Mouse (Mus musculus) T-helper 1 cell (primary cell): Measurements from ENCODE around the gene Pitpnm1.
"Not testable (repeated sequence)": the region's sequence is repeated elsewhere in the genome, so short reads cannot be mapped to it uniquely, and the experiment has no call there.

Experiments
- in situ Hi-C: fragments of 300-600 bp; cut with MboI, MseI; formaldehyde crosslinking; loops from one replicate; pipeline ENCODE4 v1.15.1; 2025; ENCODE audit warnings: high pct_unique_total_duplicates

Gene Pitpnm1

GRCm38 (mm10) chr19:4117006-4117405 lies 17.2 kb downstream of the Pitpnm1 start:
- in situ Hi-C loops, result no loop called here

DNA sequence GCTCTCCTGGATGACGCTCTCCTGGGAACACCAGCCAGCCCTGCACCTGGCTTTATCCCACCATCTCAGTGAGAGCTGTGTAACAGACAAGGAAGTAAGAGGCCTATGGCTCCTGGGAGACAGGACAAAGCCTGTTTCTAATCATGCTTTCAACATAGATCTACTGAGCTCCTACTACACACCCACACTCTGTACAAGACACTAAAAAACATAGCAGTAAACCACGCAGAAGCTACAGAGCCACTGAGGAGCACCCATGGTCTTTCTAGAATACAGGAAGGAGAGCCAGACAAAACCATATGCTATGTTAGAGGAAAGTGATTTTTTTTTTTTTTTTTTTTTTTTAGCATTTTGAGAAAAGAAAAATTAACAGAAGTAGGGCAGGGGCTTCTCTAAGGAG lies 18.6 kb downstream of the Pitpnm1 start:
- in situ Hi-C loops, result no loop called here

- in situ Hi-C loops, result no loop called here
These were observed 20.1 kb downstream of the Pitpnm1 start for GRCm38 (mm10) chr19:4119716-4120487.

DNA sequence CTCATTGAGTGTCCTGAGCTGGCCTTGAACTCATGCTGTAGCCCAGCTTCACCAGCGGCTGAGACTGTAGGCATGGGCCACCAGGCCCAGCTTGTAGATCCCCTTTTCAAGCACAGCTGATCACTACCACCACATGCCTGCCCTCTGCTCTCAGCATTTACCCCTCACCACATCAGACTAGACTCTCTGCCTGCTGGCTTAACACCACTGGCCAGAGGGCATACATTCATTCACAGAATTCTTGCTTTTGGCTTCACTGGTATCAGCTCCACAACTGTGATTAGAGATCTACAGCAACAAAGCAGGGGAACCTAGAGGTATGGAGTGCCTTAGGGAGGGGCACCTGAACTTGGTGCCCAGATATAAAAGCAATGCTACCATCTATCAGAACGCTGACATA lies 20.7 kb downstream of the Pitpnm1 start:
- in situ Hi-C loops, result no loop called here

DNA sequence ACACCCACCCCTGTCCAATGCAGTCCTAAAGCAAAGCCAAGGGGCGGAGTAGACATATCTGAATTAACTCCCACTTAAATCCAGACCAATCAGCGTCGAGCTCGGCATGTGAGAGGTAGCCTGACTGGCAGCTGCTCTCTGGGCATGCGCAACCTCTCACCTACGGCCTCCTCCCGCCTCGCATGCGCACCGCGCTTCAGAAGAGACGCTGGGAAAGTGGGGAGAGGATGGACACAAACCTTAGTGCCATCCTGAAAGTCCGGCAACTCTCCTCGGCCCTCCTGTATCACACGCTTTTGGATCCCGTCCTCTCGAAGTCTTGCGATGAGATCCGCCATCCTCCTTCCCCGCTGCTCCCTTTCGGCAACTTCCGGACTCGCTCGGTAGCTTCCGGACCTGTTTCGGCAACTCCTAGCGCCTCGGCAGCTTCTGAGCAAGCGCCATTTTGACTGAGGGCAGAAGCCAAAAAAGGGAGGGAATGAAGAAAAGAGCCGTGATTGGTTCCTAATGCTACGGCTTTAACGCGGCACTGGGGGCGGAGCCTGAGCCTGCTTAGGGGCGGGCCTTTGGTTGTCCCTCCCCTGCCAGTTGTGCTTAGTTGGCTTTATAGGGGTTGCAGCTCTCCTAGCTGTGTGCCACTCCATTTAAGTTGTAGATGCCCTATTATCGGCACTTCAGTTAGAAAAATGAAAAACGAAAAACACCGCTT lies 21.5 kb downstream of the Pitpnm1 start:
- in situ Hi-C loops, result no loop called here

GRCm38 (mm10) chr19:4121896-4122295 lies 22.1 kb downstream of the Pitpnm1 start:
- in situ Hi-C loops, result not testable (repeated sequence)

GRCm38 (mm10) chr19:4122411-4123370 lies 22.9 kb downstream of the Pitpnm1 start:
- in situ Hi-C loops, result no loop called here

DNA sequence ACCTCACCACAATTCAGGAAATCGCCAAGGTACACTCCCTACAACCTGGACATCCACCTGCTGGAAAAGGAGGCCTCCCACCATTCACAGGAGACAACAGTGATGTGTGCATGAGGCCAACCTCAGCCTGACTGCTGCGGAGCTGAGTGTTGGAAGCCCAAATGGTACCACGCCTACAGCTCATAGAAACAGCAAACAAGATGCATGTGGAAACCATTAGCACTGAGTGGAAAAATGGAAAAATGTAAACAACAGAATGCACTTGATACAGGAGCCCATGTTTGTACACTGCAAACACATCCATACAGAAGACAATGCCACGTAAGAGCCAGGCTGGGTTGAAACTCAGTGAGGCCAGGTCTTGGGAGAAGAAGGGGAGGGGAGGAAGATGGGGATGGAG lies 24.6 kb downstream of the Pitpnm1 start:
- in situ Hi-C loops, result no loop called here

DNA sequence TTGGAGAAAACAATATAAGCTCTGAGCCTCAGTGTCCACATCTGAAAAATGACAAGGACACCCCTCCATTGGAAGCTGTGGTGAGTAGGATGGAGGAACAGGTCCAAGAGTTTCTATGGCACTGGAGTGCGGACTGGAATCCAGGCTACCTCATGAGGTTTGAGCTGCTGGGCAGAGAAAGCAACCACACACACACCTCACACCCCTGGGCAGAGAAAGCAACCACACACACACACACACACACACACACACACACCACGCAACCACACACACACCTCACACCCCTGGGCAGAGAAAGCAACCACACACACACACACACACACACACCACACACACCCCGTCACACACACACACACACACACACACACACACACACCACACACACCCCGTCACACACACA lies 25.5 kb downstream of the Pitpnm1 start:
- in situ Hi-C loops, result not testable (repeated sequence)

DNA sequence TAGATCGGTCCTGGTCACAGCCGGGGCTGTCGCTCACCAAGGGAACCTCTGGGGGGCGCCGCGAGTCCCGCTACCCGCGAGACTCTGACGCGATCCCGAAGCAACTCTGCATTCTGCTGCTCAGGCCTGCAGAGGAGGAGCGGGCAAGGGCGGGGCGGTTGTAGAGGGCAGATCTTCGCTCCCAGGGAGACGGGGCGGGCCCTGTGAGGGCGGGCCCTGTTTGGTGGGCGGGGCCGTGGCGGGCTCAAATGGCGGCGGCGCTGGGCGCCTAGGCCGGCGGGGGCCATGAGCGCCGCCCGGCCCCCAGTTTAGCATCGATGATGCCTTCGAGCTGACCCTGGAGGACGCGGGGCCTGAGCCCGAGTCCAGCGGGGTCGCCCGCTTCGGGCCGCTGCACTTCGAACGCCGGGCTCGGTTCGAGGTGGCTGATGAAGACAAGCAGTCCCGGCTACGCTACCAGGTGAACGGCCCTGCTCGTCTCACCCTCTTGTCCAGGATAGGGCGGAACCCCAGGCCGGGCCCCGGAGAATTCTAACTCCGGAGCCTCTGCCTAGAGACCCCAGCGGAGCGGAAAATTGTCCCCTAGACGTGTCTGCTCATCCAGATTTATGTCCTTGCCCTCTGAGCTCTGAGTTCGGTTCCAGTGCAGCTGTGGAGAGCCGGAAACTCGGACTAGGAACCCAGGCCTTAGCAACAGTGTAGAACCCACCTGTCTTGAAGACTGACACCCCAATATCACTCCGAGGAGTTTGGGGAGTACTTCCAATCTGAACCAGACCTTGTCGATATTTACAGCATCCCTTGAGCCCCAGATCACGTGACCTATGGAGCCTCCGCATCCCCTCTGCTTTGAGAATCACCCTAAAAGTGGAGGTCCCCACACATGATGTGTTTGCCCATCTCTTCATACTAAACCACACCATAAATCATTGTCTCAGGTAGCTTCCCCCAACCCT lies 26.2 kb downstream of the Pitpnm1 start, which contains the start of gene Aip:
Gene Aip (minus strand): TSS at position 118 of the 956 bp plus-strand sequence.
- in situ Hi-C loops, result no loop called here

DNA sequence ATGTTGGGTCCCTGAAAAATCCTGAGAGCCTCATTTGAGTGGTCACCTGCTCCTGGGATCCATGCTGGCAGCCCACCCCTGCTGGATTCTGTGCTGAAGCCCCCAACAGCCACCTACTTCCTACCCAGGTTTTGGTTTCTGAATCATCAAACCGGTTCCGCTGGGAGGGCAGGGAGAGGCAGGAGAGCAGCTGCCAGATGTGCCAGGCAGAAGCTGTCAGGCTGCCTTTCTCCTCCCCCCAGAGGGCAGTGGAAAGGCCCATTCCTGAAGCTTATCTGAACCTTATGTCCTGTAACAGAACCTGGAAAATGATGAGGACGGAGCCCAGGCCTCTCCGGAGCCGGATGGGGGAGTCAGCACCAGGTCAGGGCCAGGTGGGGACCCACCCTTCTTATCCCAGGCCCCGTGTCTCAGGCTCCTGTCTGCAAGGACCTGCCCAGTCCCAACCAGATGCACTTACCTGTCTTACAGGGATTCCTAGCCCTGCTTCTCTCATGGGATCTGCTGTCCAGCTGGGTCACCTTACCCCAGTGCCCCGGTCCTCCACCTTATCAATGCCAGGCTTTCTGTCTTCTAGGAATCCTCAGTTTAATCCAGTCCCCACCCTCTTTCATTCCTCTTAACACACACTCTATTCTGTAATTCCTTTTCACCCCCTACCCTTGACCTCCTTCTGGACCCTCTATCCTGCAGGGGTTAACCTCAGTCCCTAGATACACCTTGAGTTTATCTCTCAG lies 27.1 kb downstream of the Pitpnm1 start:
- in situ Hi-C loops, result no loop called here

DNA sequence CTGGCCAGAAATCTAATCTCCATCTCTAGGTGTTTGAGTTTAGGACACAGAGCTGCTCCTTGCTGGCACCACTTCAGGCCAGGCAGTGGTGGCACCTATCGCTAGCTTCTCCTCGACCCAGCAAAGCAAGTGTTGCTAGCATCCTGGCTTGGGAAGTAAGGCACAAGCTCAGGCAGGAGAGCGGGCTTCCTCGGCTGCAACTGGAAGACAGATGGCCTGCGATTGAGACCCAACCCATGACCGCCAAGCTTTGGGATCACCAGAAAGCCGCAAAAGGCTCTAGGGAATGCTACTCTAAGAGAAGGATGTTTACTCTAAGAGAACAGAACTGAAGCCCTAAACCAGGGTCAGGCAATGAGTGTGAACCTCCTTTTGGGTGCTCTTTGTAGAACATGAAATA lies 29.7 kb downstream of the Pitpnm1 start:
- in situ Hi-C loops, result no loop called here

DNA sequence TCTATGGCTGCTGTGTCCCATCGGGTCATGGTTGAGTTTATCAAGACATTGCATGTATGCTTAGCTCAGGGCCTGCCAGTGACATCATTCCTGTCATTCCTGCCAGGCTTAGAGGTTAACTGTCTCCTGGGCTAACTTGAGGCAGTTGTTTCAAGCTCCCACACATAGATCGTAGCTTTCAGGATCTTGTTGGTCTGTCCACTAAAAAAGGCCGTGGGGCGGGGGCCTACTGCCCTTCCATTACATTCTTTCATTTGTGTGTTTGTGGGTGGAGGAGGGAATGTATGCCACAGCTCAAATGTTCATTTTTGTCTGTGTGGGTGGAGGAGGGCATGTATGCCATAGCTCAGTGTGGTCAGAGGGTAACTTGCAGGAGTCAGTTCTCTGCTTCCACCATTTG lies 30.3 kb downstream of the Pitpnm1 start:
- in situ Hi-C loops, result no loop called here

DNA sequence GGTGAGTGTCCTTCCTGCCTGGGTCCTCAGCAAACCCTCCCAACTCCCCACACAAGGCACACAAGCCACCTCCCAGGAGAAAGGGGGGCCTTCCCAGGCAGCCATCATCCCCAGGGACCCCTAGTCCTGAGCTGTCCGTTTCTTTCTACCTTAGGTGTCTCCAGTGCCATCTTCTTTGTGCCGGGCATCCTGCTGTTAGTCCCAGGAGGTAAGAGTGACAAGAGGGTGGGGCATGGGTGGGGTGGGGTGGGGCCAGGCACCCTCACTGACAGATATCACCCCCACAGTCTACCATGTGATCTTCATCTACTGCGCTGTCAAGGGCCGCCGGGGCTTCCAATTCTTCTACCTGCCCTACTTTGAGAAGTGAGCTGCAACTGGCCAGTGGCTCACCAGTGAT lies 31.3 kb downstream of the Pitpnm1 start:
- in situ Hi-C loops, result no loop called here

DNA sequence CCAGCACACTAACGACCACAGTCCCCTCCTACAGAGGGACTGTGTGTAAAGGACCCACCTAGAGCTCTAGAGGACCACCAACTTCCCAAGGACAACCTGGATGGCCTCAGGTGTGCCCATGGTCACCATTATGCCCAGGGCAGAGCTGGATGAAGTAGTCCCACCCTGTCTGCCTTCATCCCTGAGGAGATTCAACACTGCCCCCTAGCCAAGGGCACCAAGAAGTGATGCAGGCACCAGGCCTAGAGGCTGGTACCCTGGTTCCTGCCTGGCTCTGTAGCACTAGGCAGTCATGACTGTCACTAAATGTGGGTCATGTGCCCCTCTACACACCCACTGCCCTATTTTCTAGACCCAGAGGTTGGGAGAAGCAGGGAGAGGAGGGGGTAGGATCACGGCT lies 32.0 kb downstream of the Pitpnm1 start:
- in situ Hi-C loops, result no loop called here

DNA sequence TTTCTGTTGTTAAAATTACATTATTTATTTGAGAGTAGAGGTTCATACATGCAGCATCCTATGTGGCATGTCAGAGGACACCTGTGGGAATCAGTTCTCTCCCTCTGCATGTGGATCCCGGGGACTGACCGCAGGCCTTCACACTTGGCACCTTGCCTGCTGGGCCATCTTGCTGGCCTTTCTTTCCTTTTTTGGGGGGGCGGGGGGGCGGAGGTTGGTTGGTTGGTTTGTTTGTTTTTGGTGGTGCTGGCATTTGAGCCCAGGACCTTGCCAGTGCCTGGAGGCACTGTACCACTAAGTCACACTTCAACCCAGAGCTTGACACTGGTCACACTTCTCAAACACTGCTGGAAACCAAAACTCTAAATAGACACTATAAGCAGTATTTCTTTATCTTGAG lies 34.6 kb downstream of the Pitpnm1 start:
- in situ Hi-C loops, result no loop called here

DNA sequence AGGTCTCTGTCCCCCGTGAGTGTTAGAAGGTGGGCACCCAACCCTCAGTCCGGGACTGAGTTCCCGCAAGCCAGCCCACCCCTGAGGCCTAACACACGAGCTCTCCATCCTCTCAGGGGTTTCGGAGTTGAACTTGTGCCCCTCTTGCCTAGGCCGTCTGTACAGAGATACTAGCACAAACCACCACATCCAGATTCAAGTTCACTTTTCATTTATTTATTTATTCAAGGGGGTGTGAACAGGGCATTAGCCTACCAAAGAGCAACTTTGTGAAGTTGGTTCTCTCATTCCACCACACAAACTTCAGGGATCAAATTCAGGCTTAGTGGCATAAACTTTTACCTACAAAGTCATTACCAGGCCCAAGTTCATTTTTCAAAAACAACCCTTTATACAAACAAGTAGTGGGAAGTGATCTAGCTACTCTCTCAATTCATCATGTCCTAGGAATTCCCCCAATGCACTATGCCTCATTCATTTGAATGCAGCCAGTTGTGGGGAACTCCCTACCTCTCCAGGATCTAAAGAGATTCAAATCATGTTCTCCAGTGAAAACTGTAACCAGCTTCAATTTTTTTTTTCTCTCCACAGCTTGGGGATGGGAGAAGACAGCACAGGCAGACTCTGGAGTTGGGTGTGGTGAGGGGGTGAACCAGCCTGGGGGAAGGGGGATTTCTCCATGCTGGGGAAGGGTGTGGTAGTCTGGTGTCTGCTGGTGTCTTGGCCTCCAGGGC lies 35.6 kb downstream of the Pitpnm1 start:
- in situ Hi-C loops, result not testable (repeated sequence)

DNA sequence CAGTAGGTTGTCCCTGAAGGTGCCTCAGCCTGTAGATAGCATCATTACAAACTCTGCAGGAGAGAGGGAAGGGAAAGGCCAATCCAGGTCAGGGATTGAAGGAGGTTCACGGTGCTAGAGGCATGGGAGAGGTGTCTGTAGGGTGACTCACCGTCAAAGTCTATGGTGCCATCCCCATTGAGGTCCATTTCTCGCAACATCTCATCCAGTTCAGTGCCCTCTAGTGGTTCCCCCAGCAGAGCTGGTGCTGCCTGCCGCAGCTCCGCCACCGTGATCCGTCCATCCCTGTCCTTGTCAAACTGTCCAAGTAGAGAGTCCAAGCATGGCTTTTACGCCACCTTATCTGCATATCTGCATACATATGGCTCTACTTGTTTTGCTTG lies 36.2 kb downstream of the Pitpnm1 start:
- in situ Hi-C loops, result not testable (repeated sequence)

DNA sequence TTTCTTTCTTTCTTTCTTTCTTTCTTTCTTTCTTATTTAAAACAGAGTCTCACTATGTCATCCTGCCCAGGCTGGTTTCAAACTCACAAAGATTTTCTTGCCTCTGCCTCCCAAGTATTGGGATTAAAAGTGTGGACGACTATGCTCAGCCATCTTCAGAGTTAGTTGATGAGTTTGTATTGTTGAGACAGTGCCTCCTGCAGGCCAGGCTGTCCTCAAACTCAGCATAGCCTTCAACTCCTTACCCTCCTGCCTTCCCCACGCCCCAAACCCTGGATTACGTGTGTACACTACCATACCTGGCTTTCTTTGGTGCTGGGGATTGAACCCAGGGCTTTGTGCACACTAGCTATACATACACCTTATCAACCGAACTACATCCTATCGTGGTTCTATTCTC lies 36.7 kb downstream of the Pitpnm1 start:
- in situ Hi-C loops, result no loop called here

- in situ Hi-C loops, result no loop called here
These were observed 38.1 kb downstream of the Pitpnm1 start for GRCm38 (mm10) chr19:4137913-4138312.
